Mouse (Mus musculus): Measurements from ENCODE around the gene Slc1a6. TPM values are rescaled to one million over a fixed set of nuclear protein-coding genes. Genes with fewer than 3 reads are reported as not detected.

Gene Slc1a6
- polyA plus RNA-seq (2012; rRNA removed): 0.54 and 0.69 TPM in 2 replicates

DNA sequence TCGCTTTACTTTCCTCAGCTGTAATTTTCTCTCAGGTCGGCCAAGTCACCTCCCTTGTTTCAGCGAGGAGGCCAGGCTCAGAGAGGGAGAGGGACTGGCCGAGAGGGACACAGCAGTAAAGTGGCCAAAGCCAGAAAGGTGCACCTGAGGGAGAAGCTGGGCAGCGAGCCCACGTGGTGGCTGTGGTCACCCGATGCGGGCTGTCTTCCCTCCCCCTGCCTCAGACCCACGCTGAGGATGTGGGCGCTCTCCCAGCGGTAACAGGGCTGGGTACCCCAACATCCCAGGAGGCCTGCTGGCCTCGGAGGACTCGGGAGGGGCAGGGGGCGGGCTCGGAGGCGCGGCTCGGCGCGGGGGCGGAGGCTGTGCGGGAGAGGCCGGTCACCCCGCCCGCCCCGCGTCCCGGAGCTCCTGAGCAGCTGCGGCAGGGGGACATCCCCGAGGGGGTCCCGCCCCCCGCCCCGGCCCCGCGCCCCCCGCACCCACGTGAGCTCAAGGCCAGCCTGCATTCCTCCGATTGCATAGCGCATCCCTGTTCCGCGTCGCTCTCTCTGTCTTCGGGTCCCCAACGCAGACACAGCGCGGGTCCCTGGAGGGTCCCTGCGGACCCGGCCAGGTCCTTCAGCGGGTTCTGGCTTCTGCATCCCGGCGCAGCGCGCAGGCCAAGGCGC is at the start of gene Slc1a6:
Gene Slc1a6, plus strand, starts transcription at position 516 of the 671 bp plus-strand sequence.

DNA sequence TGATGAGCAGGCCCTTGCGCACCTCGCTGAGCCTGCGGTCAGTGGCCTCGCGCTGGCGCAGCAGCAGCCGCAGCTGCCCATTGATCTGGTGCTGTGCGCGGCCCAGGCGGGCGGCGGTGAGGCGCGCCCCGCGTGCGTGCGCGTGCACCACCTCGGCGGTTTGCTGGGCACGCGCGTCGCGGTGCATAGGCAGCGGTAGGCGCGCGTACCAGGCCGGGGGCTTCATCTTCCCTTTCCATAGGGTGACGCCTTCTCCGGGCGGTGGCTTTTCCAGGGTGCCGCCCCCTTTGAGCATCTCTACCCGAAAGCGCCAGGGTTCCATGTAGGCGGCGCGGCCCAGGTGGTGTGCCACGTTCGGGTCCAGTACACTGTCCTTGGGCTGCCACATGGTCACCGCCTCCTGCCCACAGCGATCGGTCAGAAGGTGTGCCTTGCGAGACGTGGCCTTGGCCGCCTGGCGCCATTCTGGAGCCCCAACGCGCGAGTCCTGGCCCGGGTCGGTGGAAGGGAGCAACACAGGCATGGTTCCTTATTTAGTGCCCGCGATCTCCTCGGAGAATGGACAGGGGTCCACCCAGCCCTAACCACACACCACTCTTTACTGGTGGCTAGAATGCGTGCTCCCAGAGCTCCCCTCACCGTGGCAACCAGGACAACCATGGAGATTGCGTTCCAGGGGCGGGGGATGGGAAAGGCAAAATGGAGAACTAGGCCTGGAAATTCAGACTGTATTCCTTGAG is 27.7 kb upstream of the Slc1a6 start, which contains the start of gene Ccdc105:
Gene Ccdc105, minus strand, starts transcription at position 614 of the 740 bp plus-strand sequence.

DNA sequence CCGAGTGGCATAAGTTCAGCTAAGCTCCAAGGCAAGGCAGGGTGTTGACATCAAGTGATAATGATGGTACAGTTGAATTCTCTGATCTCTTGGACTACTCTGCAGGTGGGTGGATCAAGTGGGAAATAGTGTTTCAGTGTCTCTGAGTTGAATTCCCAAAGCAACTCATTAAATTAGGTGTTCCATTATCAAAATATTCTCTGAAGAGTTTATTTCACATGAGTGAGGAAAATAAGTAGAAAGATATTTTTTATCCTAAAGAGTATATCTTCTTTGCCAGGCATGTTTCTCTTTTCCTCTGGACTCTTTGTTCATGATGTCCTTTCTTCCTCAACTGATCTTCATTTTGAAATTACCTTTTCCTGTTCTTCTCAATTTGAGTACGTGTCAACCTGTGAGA is 71.8 kb downstream of the Slc1a6 start, which contains the start of gene Olfr1356:
Gene Olfr1356, minus strand, starts transcription at position 101 of the 400 bp plus-strand sequence.

Other genes starting within 250 kb of the Slc1a6 start
- 71.7 and 105 TPM in 2 replicates for gene Ilvbl, start 206.2 kb upstream of the Slc1a6 start, polyA plus RNA-seq (2012; rRNA removed)
- 14.0 and 15.5 TPM in 2 replicates for gene Syde1, start 188.5 kb upstream of the Slc1a6 start, polyA plus RNA-seq (2012; rRNA removed)
- not detected in 2 replicates for gene Olfr1357, start 162.4 kb upstream of the Slc1a6 start, polyA plus RNA-seq (2012; rRNA removed)
- 2.6 and 3.0 TPM in 2 replicates for gene Casp14, start 62.2 kb upstream of the Slc1a6 start, polyA plus RNA-seq (2012; rRNA removed)
- gene Ccdc105, start 27.4 kb upstream of the Slc1a6 start, polyA plus RNA-seq (2012; rRNA removed): not detected in 2 replicates
- not detected in 2 replicates for gene Olfr1356, start 71.7 kb downstream of the Slc1a6 start, polyA plus RNA-seq (2012; rRNA removed)
- not detected in 2 replicates for gene Olfr1355, start 95.0 kb downstream of the Slc1a6 start, polyA plus RNA-seq (2012; rRNA removed)
- gene Olfr1354, start 132.7 kb downstream of the Slc1a6 start, polyA plus RNA-seq (2012; rRNA removed): not detected in 2 replicates
- not detected in 2 replicates for gene Olfr8, start 170.1 kb downstream of the Slc1a6 start, polyA plus RNA-seq (2012; rRNA removed)
- not detected in 2 replicates for gene Olfr1353, start 182.8 kb downstream of the Slc1a6 start, polyA plus RNA-seq (2012; rRNA removed)
- not detected in 2 replicates for gene Olfr1352, start 200.6 kb downstream of the Slc1a6 start, polyA plus RNA-seq (2012; rRNA removed)
- gene Olfr1351, start 232.0 kb downstream of the Slc1a6 start, polyA plus RNA-seq (2012; rRNA removed): not detected in 2 replicates
- gene Olfr57, start 248.2 kb downstream of the Slc1a6 start, polyA plus RNA-seq (2012; rRNA removed): not detected in 2 replicates

Data from colon, adult 2 months (tissue).